Mouse (Mus musculus): ENCODE data around the gene Tnfrsf13c.

Gene Tnfrsf13c

GRCm38 (mm10) chr15:82230098-82230611, 6.0 kb upstream of the Tnfrsf13c start:
- no peak for DNase-seq (ENCODE audit: low read depth in 2 of 2, low spot score in 2 of 2)

- DNase-seq (ENCODE audit: low read depth in 2 of 2, low spot score in 2 of 2), result no peak
Observed at GRCm38 (mm10) chr15:82229542-82230045, 5.4 kb upstream of the Tnfrsf13c start.

DNA sequence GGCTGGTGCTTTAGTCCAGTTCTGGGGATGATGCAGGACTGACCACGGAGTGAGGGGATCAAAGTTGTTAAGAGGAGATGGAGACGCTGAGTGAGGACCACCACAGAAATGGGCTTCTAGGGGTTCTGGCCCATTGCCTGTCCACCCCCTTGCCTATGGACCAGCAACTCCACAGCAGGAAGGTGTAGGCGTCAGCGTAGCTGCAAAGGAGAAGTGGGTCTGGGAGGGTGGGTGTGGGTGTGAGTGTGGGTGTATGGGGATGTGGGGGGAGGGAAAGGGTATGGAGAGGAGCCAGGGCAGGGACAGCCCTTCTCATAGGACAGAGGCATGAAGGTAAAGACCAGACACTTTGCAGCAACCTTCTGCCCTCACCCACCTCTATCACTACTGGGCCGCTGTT, 1.6 kb upstream of the Tnfrsf13c start:
- DNase-seq (ENCODE audit: low read depth in 2 of 2, low spot score in 2 of 2), result no peak

DNA sequence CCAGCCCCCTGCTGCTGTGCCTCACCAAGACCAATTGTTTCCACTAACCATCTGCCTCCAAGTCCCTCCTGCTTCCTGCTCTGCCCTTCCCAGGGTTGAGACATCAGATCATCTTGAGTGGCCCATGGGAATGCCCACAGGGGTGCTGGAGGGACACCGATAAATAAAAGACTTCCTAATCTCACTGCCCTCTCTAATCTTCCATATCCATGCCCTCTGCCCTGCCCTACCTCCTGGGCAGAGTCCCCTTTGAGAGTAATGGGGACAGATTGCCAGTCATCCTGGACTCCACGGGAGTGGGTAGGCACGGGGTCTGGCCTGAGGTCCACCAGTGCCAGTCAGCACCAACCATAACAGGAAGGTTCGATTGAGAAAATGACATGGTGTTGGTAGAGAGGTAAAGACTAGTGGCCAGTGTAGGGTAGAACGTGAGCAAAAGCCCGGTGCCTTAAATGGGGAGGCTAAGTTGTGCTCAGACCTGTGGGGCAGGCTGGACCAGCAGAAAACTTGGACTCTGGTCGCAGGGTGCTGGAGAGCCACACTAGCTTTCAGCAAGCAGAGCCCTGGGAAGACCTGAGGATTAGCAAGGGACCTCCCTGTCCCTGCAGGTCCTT, 540 bp upstream of the Tnfrsf13c start:
- no peak for DNase-seq (ENCODE audit: low read depth in 2 of 2, low spot score in 2 of 2)

- DNase-seq (ENCODE audit: low read depth in 2 of 2, low spot score in 2 of 2), result no peak
Observed at GRCm38 (mm10) chr15:82223251-82223650, 918 bp downstream of the Tnfrsf13c start.

DNA sequence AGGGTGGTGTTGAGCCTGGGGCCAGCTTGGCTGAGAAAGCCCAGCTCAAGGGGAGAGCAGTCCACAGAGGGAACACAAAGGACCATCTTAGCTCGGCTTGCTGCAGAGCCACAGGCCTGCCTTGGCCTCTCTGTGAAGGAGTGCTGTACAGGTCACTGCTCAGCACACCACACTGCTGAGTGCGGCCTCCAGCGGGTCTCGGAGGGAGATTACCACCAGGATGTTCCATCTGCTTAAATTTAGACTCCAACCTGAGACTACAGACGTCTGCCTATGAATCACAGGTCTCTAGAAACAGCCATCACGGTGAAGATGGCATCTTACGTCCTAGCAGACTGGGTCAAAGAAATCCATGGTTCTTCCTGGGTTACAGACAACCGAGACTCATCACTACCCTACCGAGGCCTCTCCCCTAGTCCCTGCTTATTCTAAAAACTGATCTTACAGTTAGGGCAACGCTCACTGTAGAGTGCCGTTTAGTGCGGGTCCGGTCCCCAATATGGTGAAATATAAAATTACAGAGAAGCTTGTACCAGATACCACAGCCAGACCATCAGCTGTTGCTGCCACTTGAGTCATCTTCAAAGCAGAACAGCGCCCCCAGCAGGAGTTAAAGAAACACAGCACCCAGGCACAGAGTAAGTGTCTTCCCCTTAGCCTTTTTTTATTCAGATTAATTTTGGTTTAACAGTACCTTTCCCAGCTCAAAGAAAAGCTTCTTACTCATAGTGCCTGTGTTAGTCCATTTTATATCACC, 2.9 kb downstream of the Tnfrsf13c start:
- DNase-seq (ENCODE audit: low read depth in 2 of 2, low spot score in 2 of 2), result no peak

DNA sequence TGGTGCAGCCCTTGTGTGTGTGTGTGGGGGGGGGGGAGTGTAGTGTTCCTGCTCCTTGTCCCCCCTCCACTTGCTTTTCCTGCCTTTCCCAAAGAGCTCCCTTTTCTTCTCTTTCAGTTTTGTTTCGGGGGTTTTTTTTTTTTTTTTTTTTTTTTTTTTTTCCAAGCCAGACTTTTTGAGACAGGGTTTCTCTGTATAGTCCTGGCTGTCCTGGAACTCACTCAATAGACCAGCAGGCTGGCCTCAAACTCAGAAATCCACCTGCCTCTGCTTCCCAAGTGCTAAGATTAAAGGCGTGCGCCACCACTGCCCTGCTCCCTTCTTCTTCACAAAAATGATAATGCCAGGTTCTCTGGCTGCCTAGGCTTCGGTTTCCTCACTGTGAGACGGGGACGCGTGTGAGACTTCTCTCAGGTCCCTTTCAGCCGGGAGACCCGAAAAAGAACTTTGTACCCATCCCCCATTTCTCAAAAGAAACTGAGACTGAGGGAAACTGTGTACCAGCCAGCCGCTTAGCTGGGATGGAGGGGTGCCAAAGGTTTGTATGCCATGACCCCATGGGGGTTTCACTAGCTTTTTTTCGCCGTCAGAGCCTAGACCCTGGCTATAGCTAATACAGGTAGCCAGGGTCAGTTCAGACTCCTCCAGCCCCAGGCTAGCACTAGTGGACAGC, 4.0 kb downstream of the Tnfrsf13c start:
- no peak for DNase-seq (ENCODE audit: low read depth in 2 of 2, low spot score in 2 of 2)

DNA sequence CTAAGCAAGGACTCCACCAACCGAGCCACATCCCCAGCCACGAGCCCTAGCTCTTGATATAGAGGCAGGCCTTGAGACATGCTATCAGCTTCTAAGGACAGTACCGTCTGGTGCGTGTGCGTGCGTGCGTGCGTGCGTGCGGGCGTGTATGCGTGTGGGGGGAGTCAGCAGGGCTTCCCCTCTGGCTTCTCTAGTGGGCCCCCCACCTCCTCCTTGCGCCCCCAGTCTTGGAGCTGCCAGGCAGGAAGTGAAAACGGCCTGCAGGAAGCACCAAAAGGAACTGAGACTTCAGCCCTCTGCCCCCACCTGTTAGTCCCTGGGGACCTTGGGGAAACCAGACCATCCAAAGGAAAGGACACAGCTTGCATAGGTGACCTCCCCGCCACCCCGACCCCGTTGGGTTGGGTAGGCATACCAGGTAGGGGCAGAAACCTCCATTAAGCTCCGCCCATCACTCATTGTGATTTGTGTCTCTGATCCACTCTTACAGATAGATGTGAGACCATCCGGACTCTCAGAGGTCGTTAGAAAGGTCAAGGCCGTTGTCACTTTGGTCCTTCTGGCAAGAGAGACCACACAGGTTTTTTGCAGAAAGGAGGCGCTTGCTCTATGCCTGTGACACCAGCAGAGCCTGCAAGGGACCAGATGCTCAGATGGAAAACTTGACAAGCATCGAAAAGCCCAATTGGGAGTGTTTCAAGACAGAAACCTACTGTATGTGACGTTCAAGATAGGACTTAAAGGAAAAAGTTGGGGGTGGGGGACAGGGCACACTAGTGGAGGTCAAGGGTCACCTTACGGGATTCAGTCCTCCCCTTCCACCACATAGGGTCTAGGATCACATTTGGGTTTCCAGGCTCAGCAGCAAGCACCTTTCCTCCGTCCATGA, 5.1 kb downstream of the Tnfrsf13c start:
- no peak for DNase-seq (ENCODE audit: low read depth in 2 of 2, low spot score in 2 of 2)

DNA sequence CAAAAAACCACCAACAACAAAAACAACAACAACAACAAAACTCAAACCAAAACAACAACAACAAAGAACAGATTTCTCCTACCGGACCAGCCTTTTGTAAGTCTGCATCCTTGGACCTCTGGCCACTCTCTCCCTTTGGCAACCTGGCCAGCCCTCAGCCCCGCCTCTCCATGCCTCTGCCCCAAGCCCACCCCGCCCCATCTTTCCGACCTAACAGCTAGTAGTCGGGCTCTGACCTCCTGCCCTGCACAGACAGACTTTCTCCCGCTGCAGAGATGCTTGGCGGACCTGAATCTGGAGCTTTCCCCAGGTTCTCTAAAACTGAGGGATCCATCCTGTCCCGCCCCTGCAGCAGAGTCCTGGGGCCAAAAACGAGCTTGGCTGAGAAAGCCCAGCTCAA, 6.2 kb downstream of the Tnfrsf13c start:
- DNase-seq (ENCODE audit: low read depth in 2 of 2, low spot score in 2 of 2), result no peak

- no peak for DNase-seq (ENCODE audit: low read depth in 2 of 2, low spot score in 2 of 2)
Observed at GRCm38 (mm10) chr15:82217039-82217438, 7.1 kb downstream of the Tnfrsf13c start.

DNA sequence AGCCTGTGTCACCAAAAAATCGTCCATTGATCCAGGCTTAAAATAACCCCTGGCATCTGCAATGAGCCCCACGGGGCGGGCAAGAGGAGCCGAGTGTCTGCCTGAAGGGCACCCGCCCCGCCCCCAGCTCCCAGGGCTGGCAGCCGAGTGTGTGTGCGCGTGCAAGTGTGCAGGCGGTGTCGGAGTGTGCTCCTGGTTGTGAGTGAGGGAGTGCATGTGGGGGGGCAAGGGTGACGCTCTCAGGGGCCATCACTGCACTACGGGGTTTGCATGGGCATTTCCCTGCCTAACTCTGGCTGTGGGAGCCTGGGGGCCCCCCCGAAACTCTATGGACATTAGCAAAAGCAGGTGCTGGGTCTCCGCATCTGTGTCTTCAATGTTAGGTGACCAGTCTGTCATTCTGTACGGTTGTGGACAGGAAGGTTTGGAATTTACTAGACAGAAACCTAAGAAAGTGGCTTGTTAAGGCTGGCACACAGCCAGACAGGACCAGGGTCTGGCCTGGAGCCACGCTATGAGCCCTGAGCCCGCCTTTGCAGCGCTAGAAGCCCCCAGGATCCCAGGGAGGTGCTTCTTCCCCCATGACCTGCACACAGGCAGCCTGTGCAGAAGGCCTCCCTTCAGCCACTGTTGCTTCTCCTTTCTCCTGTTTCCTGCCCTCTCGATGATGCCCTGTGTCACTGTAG, 7.9 kb downstream of the Tnfrsf13c start:
- no peak for DNase-seq (ENCODE audit: low read depth in 2 of 2, low spot score in 2 of 2)

- no peak for DNase-seq (ENCODE audit: low read depth in 2 of 2, low spot score in 2 of 2)
Observed at GRCm38 (mm10) chr15:82215332-82216046, 8.7 kb downstream of the Tnfrsf13c start.

- no peak for DNase-seq (ENCODE audit: low read depth in 2 of 2, low spot score in 2 of 2)
Observed at GRCm38 (mm10) chr15:82213222-82213621, 10.9 kb downstream of the Tnfrsf13c start.

GRCm38 (mm10) chr15:82212752-82213063, 11.5 kb downstream of the Tnfrsf13c start, which contains the start of gene Shisa8:
TSS of gene Shisa8 (minus strand) at chr15:82212815.
- no peak for DNase-seq (ENCODE audit: low read depth in 2 of 2, low spot score in 2 of 2)

GRCm38 (mm10) chr15:82211911-82212751, 12.0 kb downstream of the Tnfrsf13c start:
- no peak for DNase-seq (ENCODE audit: low read depth in 2 of 2, low spot score in 2 of 2)

DNA sequence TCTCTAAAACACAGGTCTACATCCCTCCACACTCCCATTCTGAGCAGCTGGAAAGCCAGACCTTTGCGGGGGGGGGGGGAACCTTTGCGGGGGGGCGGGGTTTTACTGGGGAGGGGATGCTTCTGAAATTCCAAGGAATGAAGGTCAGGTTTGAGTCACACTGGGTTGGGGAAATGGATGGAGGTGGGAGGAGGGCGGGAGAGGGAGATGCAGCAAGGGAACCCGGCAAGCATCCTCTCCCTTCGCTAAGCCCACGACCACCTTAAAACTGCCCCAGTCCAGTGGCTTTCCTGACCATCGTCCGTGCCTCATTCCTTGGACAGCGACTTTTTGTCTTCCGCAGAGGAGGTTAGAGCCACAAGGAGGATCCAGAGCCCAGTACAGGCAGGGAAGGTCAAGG, 12.9 kb downstream of the Tnfrsf13c start:
- DNase-seq (ENCODE audit: low read depth in 2 of 2, low spot score in 2 of 2), result no peak

DNA sequence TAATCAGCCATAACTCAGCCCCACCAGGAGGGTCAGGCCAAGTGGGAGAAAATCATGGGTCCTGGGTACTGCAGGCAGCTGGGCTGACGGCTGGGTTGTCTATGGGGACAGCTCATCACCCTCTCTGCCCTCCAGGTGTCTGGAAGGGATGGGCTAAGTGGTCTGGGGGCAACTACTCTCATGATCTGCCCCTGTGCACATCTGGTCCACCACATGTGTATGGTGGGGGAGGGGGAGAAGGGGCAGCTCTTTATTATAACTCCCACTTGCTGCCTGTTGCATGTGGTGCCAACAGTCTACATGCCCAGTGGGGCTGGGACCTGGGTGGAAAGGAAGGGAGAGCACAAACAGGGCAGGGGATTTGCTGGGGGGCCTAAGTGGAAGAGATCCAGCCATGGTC, 13.4 kb downstream of the Tnfrsf13c start:
- no peak for DNase-seq (ENCODE audit: low read depth in 2 of 2, low spot score in 2 of 2)

DNA sequence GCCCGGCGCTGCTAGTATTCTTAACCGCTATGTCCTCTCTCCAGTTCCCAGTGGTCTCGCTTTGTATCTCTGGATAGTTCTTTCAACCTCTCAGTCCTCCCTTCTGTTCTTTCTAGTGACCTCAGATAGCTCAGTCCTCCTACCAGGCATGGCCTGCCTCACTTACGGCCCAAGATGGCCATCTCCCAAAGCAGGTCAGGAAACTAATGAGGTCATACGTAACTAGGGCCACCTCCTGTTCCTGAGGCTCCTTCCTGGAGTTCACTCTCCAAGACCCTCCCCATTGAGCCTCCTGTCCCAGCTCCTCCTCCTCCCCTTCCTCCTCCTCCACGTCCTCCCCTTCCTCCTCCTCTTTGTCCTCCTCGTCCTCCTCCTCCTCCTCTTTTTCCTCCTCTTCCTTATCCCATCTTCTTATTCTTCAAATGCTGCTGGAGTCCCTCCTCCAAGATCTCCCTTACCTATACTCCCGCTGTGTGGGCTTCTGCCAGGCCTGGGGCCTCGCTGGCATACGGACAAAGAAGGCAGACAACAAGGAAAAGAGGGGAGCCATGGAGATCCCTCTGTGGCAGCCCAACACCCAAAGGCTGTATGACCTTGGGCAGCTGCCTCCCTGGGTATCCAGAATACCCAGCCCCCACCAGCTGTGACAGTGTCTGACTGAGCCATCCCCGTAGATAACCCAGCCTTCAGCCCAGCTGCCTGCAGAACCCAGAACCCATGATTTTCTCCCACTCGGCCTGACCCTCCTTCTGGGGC, 14.7 kb downstream of the Tnfrsf13c start:
- no peak for DNase-seq (ENCODE audit: low read depth in 2 of 2, low spot score in 2 of 2)
